Mouse (Mus musculus) midbrain, postnatal 0 days (tissue): Measurements from ENCODE around the gene Ubqln4. TPM values are rescaled to one million over a fixed set of nuclear protein-coding genes. Genes with fewer than 3 reads are reported as not detected.

ENCODE experiments used
- ATAC-seq: fragments of 200-750 bp; cut with Nextera tagmentation; 2 replicates; pipeline ENCODE4 v1.8.0; 2017; ENCODE audit warnings: moderate number of reproducible peaks, mild to moderate bottlenecking, moderate TSS enrichment, moderate library complexity; ENCODE audit not compliant: low FRiP score
- DNase-seq: peaks from one replicate; pipeline ENCODE4 v3.0.0-alpha.2; 2015; ENCODE audit warnings: low spot score
- H3K27ac ChIP-seq: fragments of 300-500 bp; sonication (generic); 2 replicates; pipeline ENCODE4 v1.5.1; 2014; ENCODE audit warnings: low read depth, mild to moderate bottlenecking, low read length, mixed read lengths
- H3K27me3 ChIP-seq: fragments of 300-500 bp; sonication (generic); 2 replicates; pipeline ENCODE4 v1.6.1; 2014; ENCODE audit warnings: low read length, control low read depth, mixed read lengths; ENCODE audit not compliant: insufficient read depth
- H3K36me3 ChIP-seq: fragments of 300-500 bp; sonication (generic); 2 replicates; pipeline ENCODE4 v1.6.1; 2014; ENCODE audit warnings: low read length, control low read depth, mixed read lengths; ENCODE audit not compliant: insufficient read depth
- H3K4me1 ChIP-seq: fragments of 300-500 bp; sonication (generic); 2 replicates; pipeline ENCODE4 v1.6.1; 2014; ENCODE audit warnings: mild to moderate bottlenecking, control low read depth, antibody characterized with exemption, low read length, mixed read lengths; ENCODE audit not compliant: insufficient read depth
- H3K4me2 ChIP-seq: fragments of 300-500 bp; sonication (generic); 2 replicates; pipeline ENCODE4 v1.6.1; 2014; ENCODE audit warnings: low read depth, mild to moderate bottlenecking, low read length, mixed read lengths; ENCODE audit not compliant: poor library complexity, severe bottlenecking
- H3K4me3 ChIP-seq: fragments of 300-500 bp; sonication (generic); 2 replicates; pipeline ENCODE4 v1.5.1; 2014; ENCODE audit warnings: low read depth, mild to moderate bottlenecking, low read length, moderate library complexity
- H3K9ac ChIP-seq: fragments of 300-500 bp; sonication (generic); replicated peaks from 2 replicates; pipeline ENCODE4 v1.6.1; 2014; ENCODE audit warnings: mild to moderate bottlenecking, low read length, moderate library complexity, mixed read lengths; ENCODE audit not compliant: poor library complexity, severe bottlenecking
- H3K9me3 ChIP-seq: fragments of 300-500 bp; sonication (generic); 2 replicates; pipeline ENCODE4 v1.6.1; 2016; ENCODE audit warnings: low read length, control low read depth
- CTCF ChIP-seq: IDR thresholded peaks from 2 replicates; pipeline ENCODE4 v1.5.1; 2016; ENCODE audit warnings: antibody characterized with exemption, mild to moderate bottlenecking
- WGBS: fragments of 180-500 bp; shearing (Covaris S2); extraction: QIAGEN DNeasy Blood & Tissue Kit; methylation state at CpG from one replicate; pipeline ENCODE4 v1.1.7; 2014; 5-methylcytosine and 5-hydroxymethylcytosine counted together
- polyA plus RNA-seq: library from polyadenylated mRNA; unstranded; fragments of >200 nt; fragmentation: Nextera tagmentation; extraction: Ambion mirVana; gene quantifications from 2 replicates; pipeline ENCODE4 v1.2.1, GENCODE M21; 2015
- total RNA-seq: library from RNA; depleted of rRNA; stranded (reverse); fragments of >200 nt; gene quantifications from 2 replicates; pipeline ENCODE4 v1.2.3, GENCODE M21; 2014

Ubqln4 gene
- total and polyA plus RNA-seq, 2 experiments from 2014 or later, result 30.4 to 120 TPM

- Histone ChIP-seq H3K9ac (peak overlapping the region; percentile 86), H3K4me2 (peak overlapping the region; percentile 70), H3K4me1 (no peaks in the 10 kb centered on the region), H3K9me3 (no peaks in the 10 kb centered on the region), H3K4me3 (peak overlapping the region; percentile 77), H3K27ac (peak overlapping the region; percentile 89), H3K27me3 (no peaks in the 10 kb centered on the region), H3K36me3 (peaks cover 27% of the 10 kb centered on the region)
- peak; percentile 32 for ATAC-seq
- under 1% methylated on average over 40 of the region's 41 CpGs for WGBS
- peak; percentile 66 for DNase-seq
- TF ChIP-seq CTCF, result peak; percentile 37; the same call in 1 of the 2 replicates
Measured at GRCm38 (mm10) chr3:88553880-88554586, 475 bp downstream of the Ubqln4 start.

DNA sequence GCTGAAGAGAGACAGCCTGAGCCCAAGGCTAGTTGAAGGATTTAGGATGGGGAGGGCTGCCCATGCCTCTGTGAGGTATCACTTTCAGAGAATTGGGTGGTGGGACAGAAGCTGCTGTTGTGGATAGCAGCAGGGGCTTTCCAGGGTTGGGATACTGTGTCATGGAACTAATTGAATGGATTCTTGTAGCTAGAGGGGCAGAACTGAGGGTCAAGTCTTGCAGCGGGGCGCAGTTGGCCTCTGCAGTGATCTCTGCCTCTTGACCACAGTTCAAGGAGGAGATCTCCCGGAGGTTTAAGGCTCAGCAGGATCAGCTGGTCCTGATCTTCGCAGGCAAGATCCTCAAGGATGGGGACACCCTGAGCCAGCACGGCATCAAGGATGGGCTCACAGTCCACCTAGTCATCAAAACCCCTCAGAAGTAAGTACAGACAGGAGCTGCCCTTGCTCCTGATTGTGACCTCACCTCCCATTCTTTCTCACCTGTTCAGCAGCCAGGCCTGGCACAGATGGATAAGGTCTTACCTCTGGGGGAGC is 1.6 kb downstream of the Ubqln4 start:
- Histone ChIP-seq H3K36me3 (peaks cover 36% of the 10 kb centered on the region), H3K4me2 (peak overlapping the region; percentile 70), H3K27ac (no peak overlapping the region), H3K9me3 (no peaks in the 10 kb centered on the region), H3K9ac (peak overlapping the region; percentile 33; the same call in 1 of the 2 replicates), H3K4me3 (no peak overlapping the region), H3K27me3 (no peaks in the 10 kb centered on the region), H3K4me1 (no peaks in the 10 kb centered on the region)
- ATAC-seq (no peak), DNase-seq (no peak)
- 78% methylated on average over 5 of the region's 5 CpGs for WGBS
- no peak for TF ChIP-seq CTCF

- DNase-seq (no peak), ATAC-seq (no peak)
- no peak overlapping the region for H3K9ac ChIP-seq
- 97% methylated on average over 6 of the region's 6 CpGs for WGBS
- no peak overlapping the region for H3K4me3 ChIP-seq
- peaks cover 41% of the 10 kb centered on the region for H3K36me3 ChIP-seq
- no peaks in the 10 kb centered on the region for H3K27me3 ChIP-seq
- no peak for TF ChIP-seq CTCF
- no peak overlapping the region for H3K4me2 ChIP-seq
- H3K4me1 ChIP-seq, result no peaks in the 10 kb centered on the region
- no peaks in the 10 kb centered on the region for H3K9me3 ChIP-seq
- H3K27ac ChIP-seq, result no peak overlapping the region
Measured at GRCm38 (mm10) chr3:88555731-88556130, 2.2 kb downstream of the Ubqln4 start.

DNA sequence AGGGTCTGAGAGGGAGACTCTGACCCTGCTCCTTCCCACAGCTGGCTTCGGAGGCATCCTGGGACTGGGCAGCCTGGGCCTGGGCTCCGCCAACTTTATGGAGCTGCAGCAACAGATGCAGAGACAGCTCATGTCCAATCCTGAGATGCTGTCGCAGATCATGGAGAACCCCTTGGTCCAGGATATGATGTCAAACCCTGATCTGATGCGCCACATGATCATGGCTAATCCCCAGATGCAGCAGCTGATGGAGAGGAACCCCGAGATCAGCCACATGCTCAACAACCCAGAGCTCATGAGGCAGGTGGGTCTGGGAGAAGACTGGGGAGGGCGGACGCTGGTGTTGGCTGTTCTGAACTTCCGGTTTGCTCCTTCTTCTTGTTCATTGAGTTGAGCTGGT is 3.1 kb downstream of the Ubqln4 start:
- ATAC-seq, result no peak
- Histone ChIP-seq H3K4me3 (no peak overlapping the region), H3K9ac (0 out of 2 replicates have a peak overlapping the region, but pooled peaks have one; percentile 2), H3K27me3 (no peaks in the 10 kb centered on the region), H3K4me2 (no peak overlapping the region), H3K27ac (no peak overlapping the region), H3K36me3 (peaks cover 44% of the 10 kb centered on the region), H3K4me1 (no peaks in the 10 kb centered on the region), H3K9me3 (no peaks in the 10 kb centered on the region)
- WGBS, result 93% methylated on average over 8 of the region's 8 CpGs
- TF ChIP-seq CTCF, result no peak
- no peak for DNase-seq

GRCm38 (mm10) chr3:88559596-88559995 is 6.0 kb downstream of the Ubqln4 start:
- no peak overlapping the region for H3K9ac ChIP-seq
- no peaks in the 10 kb centered on the region for H3K4me1 ChIP-seq
- no peak for DNase-seq
- TF ChIP-seq CTCF, result no peak
- H3K4me2 ChIP-seq, result no peak overlapping the region
- no peak overlapping the region for H3K27ac ChIP-seq
- no peak for ATAC-seq
- peaks cover 68% of the 10 kb centered on the region for H3K36me3 ChIP-seq
- 96% methylated on average over 9 of the region's 9 CpGs for WGBS
- no peaks in the 10 kb centered on the region for H3K27me3 ChIP-seq
- no peak overlapping the region for H3K4me3 ChIP-seq
- no peaks in the 10 kb centered on the region for H3K9me3 ChIP-seq

- Histone ChIP-seq H3K27me3 (no peaks in the 10 kb centered on the region), H3K9me3 (no peaks in the 10 kb centered on the region), H3K9ac (no peak overlapping the region), H3K27ac (no peak overlapping the region), H3K4me1 (no peaks in the 10 kb centered on the region), H3K4me3 (no peak overlapping the region), H3K36me3 (peaks cover 74% of the 10 kb centered on the region), H3K4me2 (no peak overlapping the region)
- no peak for TF ChIP-seq CTCF
- WGBS, result 52% methylated on average over 4 of the region's 4 CpGs
- ATAC-seq (0 out of 2 replicates have a peak, but pooled peaks have one; percentile 28), DNase-seq (no peak)
Measured at GRCm38 (mm10) chr3:88561989-88562388, 8.4 kb downstream of the Ubqln4 start.
